In the genomic region with DNA sequence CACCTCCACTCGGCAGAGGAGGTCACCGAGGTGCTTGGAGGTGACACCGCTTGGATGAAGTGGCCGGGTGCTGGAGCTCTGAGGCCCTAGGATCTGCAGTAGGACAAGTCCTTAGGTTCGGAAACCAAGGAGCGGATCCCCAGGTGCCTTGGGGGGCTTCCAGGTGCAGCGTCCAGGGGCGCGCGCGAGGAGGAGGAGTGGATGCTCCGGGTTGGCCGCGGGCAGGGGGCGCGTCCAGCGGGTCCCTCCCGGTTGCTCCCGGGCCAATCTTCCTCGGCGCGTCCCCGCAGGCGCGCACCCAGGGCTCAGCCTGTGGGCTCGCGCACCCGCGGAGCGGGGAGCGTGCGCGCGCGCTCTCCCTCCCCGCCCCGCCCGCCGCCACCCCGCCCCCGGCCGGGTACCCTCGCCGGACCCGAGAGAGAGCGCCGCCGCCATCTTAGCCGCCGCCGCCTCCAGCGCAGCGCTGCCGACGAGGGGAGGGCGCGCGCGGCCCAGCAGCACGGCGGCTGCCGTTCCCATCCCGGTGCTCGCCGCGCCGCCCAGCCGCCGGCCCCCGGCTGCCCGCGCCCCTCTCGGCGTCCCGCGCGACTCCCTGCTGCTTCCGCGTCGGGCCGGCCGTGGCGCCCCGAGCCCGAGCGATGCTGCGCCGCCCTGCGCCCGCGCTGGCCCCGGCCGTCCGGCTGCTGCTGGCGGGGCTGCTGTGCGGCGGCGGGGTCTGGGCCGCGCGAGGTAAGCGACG, we compare ENCODE assay signal across 8 mouse cellular contexts. TPM values are rescaled to one million over a fixed set of nuclear protein-coding genes. Genes with fewer than 3 reads are reported as not detected.
DNase-seq lines count a peak whose midpoint lies in the region; ATAC-seq and TF ChIP-seq lines count a peak whose summit lies in the region.

A gene (plus strand): TSS at position 425 of the 739 bp plus-strand sequence.

- peak; percentile 89 for DNase-seq in brain, adult 2 months (ENCODE audit: low read depth, low spot score)
- peak; percentile 83 for DNase-seq in kidney, postnatal 14 days
- peak; percentile 45 for DNase-seq in yolk sac, embryonic 10.5 days (ENCODE audit: low spot score)

- peak within 1 kb of the TSS; percentile 97 for H3K4me2 ChIP-seq in forebrain, embryonic 13.5 days
- peak within 1 kb of the TSS; percentile 88 for H3K4me2 ChIP-seq in heart, embryonic 16.5 days (ENCODE audit: low read depth, low read length)
- peak within 1 kb of the TSS; percentile 73 for H3K4me2 ChIP-seq in liver, embryonic 15.5 days
- H3K4me2 ChIP-seq in neural tube, embryonic 14.5 days (ENCODE audit: low read depth, low read length): peak within 1 kb of the TSS; percentile 98

- peak within 1 kb of the TSS; percentile 67 for H3K27ac ChIP-seq in forebrain, embryonic 13.5 days
- H3K27ac ChIP-seq in heart, embryonic 16.5 days (ENCODE audit: low read length): peak within 1 kb of the TSS; percentile 20; the same call in 1 of the 2 replicates
- no peak within 1 kb of the TSS for H3K27ac ChIP-seq in liver, embryonic 15.5 days (replicated peaks)
- H3K27ac ChIP-seq in neural tube, embryonic 14.5 days (ENCODE audit: low read depth, low read length): peak within 1 kb of the TSS; percentile 87

- no peaks in the 10 kb centered on the region for H3K36me3 ChIP-seq in E14TG2a.4 (ENCODE audit: insufficient read depth, low read length)
- H3K36me3 ChIP-seq in forebrain, embryonic 13.5 days (ENCODE audit: poor library complexity, severe bottlenecking): no peaks in the 10 kb centered on the region
- H3K36me3 ChIP-seq in heart, embryonic 16.5 days (ENCODE audit: control insufficient read depth, insufficient read depth): no peaks in the 10 kb centered on the region
- H3K36me3 ChIP-seq in liver, embryonic 15.5 days (replicated peaks): no peaks in the 10 kb centered on the region
- no peaks in the 10 kb centered on the region for H3K36me3 ChIP-seq in neural tube, embryonic 14.5 days (ENCODE audit: control insufficient read depth, insufficient read depth, low read length)

- peak within 1 kb of the TSS; percentile 86 for H3K4me3 ChIP-seq in E14TG2a.4 (replicated peaks; ENCODE audit: low read length)
- peak within 1 kb of the TSS; percentile 83 for H3K4me3 ChIP-seq in forebrain, embryonic 13.5 days
- H3K4me3 ChIP-seq in heart, embryonic 16.5 days (ENCODE audit: low read length): peak within 1 kb of the TSS; percentile 77
- peak within 1 kb of the TSS; percentile 62 for H3K4me3 ChIP-seq in liver, embryonic 15.5 days (replicated peaks)
- H3K4me3 ChIP-seq in neural tube, embryonic 14.5 days (ENCODE audit: low read depth, low read length): peak within 1 kb of the TSS; percentile 86

- peak; percentile 86 for ATAC-seq in forebrain, embryonic 13.5 days
- peak; percentile 81 for ATAC-seq in heart, embryonic 16.5 days (replicated peaks; ENCODE audit: extremely low read depth, insufficient read depth, low FRiP score)
- ATAC-seq in liver, embryonic 15.5 days (ENCODE audit: insufficient read depth): peak; percentile 25; the same call in 1 of the 2 replicates
- peak; percentile 83 for ATAC-seq in neural tube, embryonic 14.5 days (ENCODE audit: low read depth)

- H3K4me1 ChIP-seq in E14TG2a.4 (replicated peaks; ENCODE audit: low read depth, low read length): peaks cover 29% of the 10 kb centered on the region
- peaks cover 25% of the 10 kb centered on the region for H3K4me1 ChIP-seq in forebrain, embryonic 13.5 days
- peaks cover 13% of the 10 kb centered on the region for H3K4me1 ChIP-seq in heart, embryonic 16.5 days (ENCODE audit: control insufficient read depth, insufficient read depth, low read length)
- peaks cover 9% of the 10 kb centered on the region for H3K4me1 ChIP-seq in liver, embryonic 15.5 days (replicated peaks)
- peaks cover 14% of the 10 kb centered on the region; the same call in 1 of the 2 replicates for H3K4me1 ChIP-seq in neural tube, embryonic 14.5 days (ENCODE audit: control insufficient read depth, insufficient read depth, low read length)

- under 1% methylated on average over 56 of the region's 103 CpGs for WGBS in forebrain, embryonic 13.5 days
- WGBS in heart, embryonic 16.5 days: under 1% methylated on average over 88 of the region's 103 CpGs
- WGBS in liver, embryonic 15.5 days (ENCODE audit: insufficient replicate concordance): 2% methylated on average over 69 of the region's 103 CpGs
- under 1% methylated on average over 45 of the region's 103 CpGs for WGBS in neural tube, embryonic 14.5 days

- H3K9ac ChIP-seq in forebrain, embryonic 13.5 days: peak within 1 kb of the TSS; percentile 84
- peak within 1 kb of the TSS; percentile 87 for H3K9ac ChIP-seq in heart, embryonic 16.5 days (ENCODE audit: low read length)
- H3K9ac ChIP-seq in liver, embryonic 15.5 days: no peak within 1 kb of the TSS; the same call in 1 of the 2 replicates
- H3K9ac ChIP-seq in neural tube, embryonic 14.5 days (replicated peaks; ENCODE audit: low read depth, low read length): peak within 1 kb of the TSS; percentile 95

- no peak for TF ChIP-seq CTCF in E14TG2a.4 (conservative IDR thresholded peaks at IDR 0.05; ENCODE audit: low read length)

- H3K9me3 ChIP-seq in E14TG2a.4 (ENCODE audit: low read length): no peaks in the 10 kb centered on the region
- H3K9me3 ChIP-seq in forebrain, embryonic 13.5 days (replicated peaks): no peaks in the 10 kb centered on the region
- no peaks in the 10 kb centered on the region for H3K9me3 ChIP-seq in heart, embryonic 16.5 days (replicated peaks; ENCODE audit: control insufficient read depth, low read length)
- H3K9me3 ChIP-seq in liver, embryonic 15.5 days (replicated peaks): no peaks in the 10 kb centered on the region
- no peaks in the 10 kb centered on the region for H3K9me3 ChIP-seq in neural tube, embryonic 14.5 days (ENCODE audit: control insufficient read depth, low read length)

- H3K27me3 ChIP-seq in E14TG2a.4 (ENCODE audit: insufficient read depth, low read length): peaks cover 71% of the 10 kb centered on the region
- H3K27me3 ChIP-seq in forebrain, embryonic 13.5 days: peaks cover 26% of the 10 kb centered on the region
- H3K27me3 ChIP-seq in heart, embryonic 16.5 days (ENCODE audit: control insufficient read depth, insufficient read depth, low read length): peaks cover 46% of the 10 kb centered on the region
- H3K27me3 ChIP-seq in liver, embryonic 15.5 days: peaks cover 80% of the 10 kb centered on the region
- H3K27me3 ChIP-seq in neural tube, embryonic 14.5 days (ENCODE audit: control insufficient read depth, insufficient read depth, low read length): no peaks in the 10 kb centered on the region

RNA-seq across cellular contexts. Expression of the gene that starts here (rescaled TPM):
- polyA plus RNA-seq in forebrain, embryonic 13.5 days (2015; fragmentation: Nextera tagmentation; extraction: Ambion mirVana): 22.7 and 26.0 TPM in 2 replicates
- polyA plus RNA-seq in heart, embryonic 16.5 days (2015; fragmentation: Nextera tagmentation; extraction: Ambion mirVana): 6.7 and 16.8 TPM in 2 replicates
- polyA plus RNA-seq in liver, embryonic 15.5 days (2015; fragmentation: Nextera tagmentation; extraction: Ambion mirVana): 2.0 and 2.5 TPM in 2 replicates
- 107 and 139 TPM in 2 replicates for polyA plus RNA-seq in neural tube, embryonic 14.5 days (2014; fragmentation: Nextera tagmentation; extraction: Ambion mirVana)

Comparison
In these comparisons a context has a peak if more than half of its experiments do, and no peak if none do; other contexts are left out.
1. ATAC-seq: peak in every context shown above with its lines; median percentile 86 in forebrain, embryonic 13.5 days; 83 in neural tube, embryonic 14.5 days; 81 in heart, embryonic 16.5 days; 25 in liver, embryonic 15.5 days.